Mouse (Mus musculus) left cerebral cortex, adult 9 months (tissue): ENCODE data around the gene Vmn1r139.
"Not testable (repeated sequence)": the region's sequence is repeated elsewhere in the genome, so short reads cannot be mapped to it uniquely, and the experiment has no call there.

Source experiments
- DNase-seq, 2 experiments: peaks; one replicate each; pipeline ENCODE4 v3.0.0; 2022; ENCODE audit warnings: low spot score in 2 of 2

Vmn1r139 gene

GRCm38 (mm10) chr7:22068757-22069156, at the start of gene Vmn1r139:
TSS of gene Vmn1r139 (plus strand) at chr7:22069057.
- DNase-seq, result not testable (repeated sequence)

- not testable (repeated sequence) for DNase-seq
Measured at GRCm38 (mm10) chr7:22028797-22029196, 40.1 kb upstream of the Vmn1r139 start, which contains the start of gene Vmn1r138. TSS of gene Vmn1r138 (minus strand) at chr7:22028897.

- not testable (repeated sequence) for DNase-seq
Measured at GRCm38 (mm10) chr7:22056205-22056604, 12.7 kb upstream of the Vmn1r139 start, which contains the start of gene Gm6176. TSS of gene Gm6176 (minus strand) at chr7:22056305.

- not testable (repeated sequence) for DNase-seq
Measured at GRCm38 (mm10) chr7:22118145-22118544, 49.3 kb downstream of the Vmn1r139 start, which contains the start of gene Gm16451. TSS of gene Gm16451 (minus strand) at chr7:22118245.

GRCm38 (mm10) chr7:22134641-22135040, 65.8 kb downstream of the Vmn1r139 start, which contains the start of gene Gm10666:
TSS of gene Gm10666 (minus strand) at chr7:22134741.
- DNase-seq, result not testable (repeated sequence)
